Mouse (Mus musculus): ENCODE results near the gene Gm45713.

- TF ChIP-seq POLR2A (IDR thresholded peaks at IDR 0.05; ENCODE audit: borderline replicate concordance, insufficient read depth, low read length) (no peak), CTCF (IDR thresholded peaks at IDR 0.05; ENCODE audit: borderline replicate concordance, insufficient read depth, low read depth, low read length) (no peak)
These were observed 46.6 kb upstream of the Gm45713 start for GRCm38 (mm10) chr7:45182606-45183005.
